8 mouse cellular contexts compared by ENCODE assay signal in the genomic region with DNA sequence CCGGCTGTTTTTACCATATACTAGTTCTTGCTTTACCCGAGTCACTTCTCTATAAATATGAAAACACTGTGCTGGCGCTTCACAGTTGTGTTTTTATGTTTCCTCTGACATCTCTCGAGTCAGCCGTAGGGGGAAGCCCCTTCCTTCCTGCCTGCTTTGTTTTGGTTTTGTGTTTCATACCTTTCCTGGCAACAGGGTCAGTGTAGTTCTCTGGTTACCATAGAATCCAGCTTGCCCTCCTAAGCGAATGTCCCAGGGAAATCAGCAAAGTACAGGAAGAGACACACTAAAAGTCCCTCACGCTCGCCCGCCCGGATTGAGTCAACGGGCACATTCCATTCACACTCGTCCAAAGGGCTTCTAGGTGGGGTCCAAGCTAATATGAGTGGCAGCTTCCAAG.
DNase-seq lines count a peak whose midpoint lies in the region; ATAC-seq and TF ChIP-seq lines count a peak whose summit lies in the region.

No protein-coding gene starts in this region.

- H3K9me3 ChIP-seq in hindbrain, embryonic 16.5 days (ENCODE audit: control insufficient read depth, low read length), result no peaks in the 10 kb centered on the region
- no peaks in the 10 kb centered on the region for H3K9me3 ChIP-seq in liver, embryonic 12.5 days (replicated peaks)
- H3K9me3 ChIP-seq in neural tube, embryonic 15.5 days (replicated peaks), result no peaks in the 10 kb centered on the region

- H3K4me3 ChIP-seq in hindbrain, embryonic 16.5 days (ENCODE audit: low read length), result 0 out of 2 replicates have a peak overlapping the region, but pooled peaks have one; percentile 6
- H3K4me3 ChIP-seq in liver, embryonic 12.5 days, result no peak overlapping the region
- H3K4me3 ChIP-seq in neural tube, embryonic 15.5 days (replicated peaks), result no peak overlapping the region
- no peak overlapping the region for H3K4me3 ChIP-seq in cerebellum, adult 2 months (replicated peaks; ENCODE audit: insufficient read depth, low read depth, low read length)
- no peak overlapping the region for H3K4me3 ChIP-seq in left cerebral cortex, adult 2 months

- H3K4me1 ChIP-seq in hindbrain, embryonic 16.5 days (ENCODE audit: control insufficient read depth, insufficient read depth, low read depth, low read length), result no peaks in the 10 kb centered on the region
- no peaks in the 10 kb centered on the region for H3K4me1 ChIP-seq in liver, embryonic 12.5 days
- peaks cover 6% of the 10 kb centered on the region; the same call in 1 of the 2 replicates for H3K4me1 ChIP-seq in neural tube, embryonic 15.5 days
- H3K4me1 ChIP-seq in cerebellum, adult 2 months (ENCODE audit: control insufficient read depth, insufficient read depth, low read length), result no peaks in the 10 kb centered on the region

- no peak for TF ChIP-seq CTCF in cerebellum, adult 2 months (IDR thresholded peaks at IDR 0.05; ENCODE audit: borderline replicate concordance, insufficient read depth, low read depth, low read length)
- no peak for TF ChIP-seq CTCF in left cerebral cortex, adult 2 months (IDR thresholded peaks at IDR 0.05)

- no peaks in the 10 kb centered on the region for H3K36me3 ChIP-seq in hindbrain, embryonic 16.5 days (ENCODE audit: control insufficient read depth, insufficient read depth, low read length)
- no peaks in the 10 kb centered on the region for H3K36me3 ChIP-seq in liver, embryonic 12.5 days
- H3K36me3 ChIP-seq in neural tube, embryonic 15.5 days, result no peaks in the 10 kb centered on the region

- ATAC-seq in hindbrain, embryonic 16.5 days, result no peak
- no peak for ATAC-seq in liver, embryonic 12.5 days
- no peak for ATAC-seq in neural tube, embryonic 15.5 days (ENCODE audit: low FRiP score)

- TF ChIP-seq POLR2A in cerebellum, adult 2 months (IDR thresholded peaks at IDR 0.05; ENCODE audit: borderline replicate concordance, insufficient read depth, low read length), result no peak

- 51% methylated on average over 12 of the region's 12 CpGs for WGBS in hindbrain, embryonic 16.5 days
- WGBS in liver, embryonic 12.5 days (ENCODE audit: insufficient replicate concordance), result 20% methylated on average over 12 of the region's 12 CpGs
- WGBS in neural tube, embryonic 15.5 days, result 51% methylated on average over 12 of the region's 12 CpGs
- 77% methylated on average over 12 of the region's 12 CpGs for WGBS in cerebellum, adult 2 months

- H3K27ac ChIP-seq in hindbrain, embryonic 16.5 days (ENCODE audit: low read depth, low read length), result no peak overlapping the region
- H3K27ac ChIP-seq in liver, embryonic 12.5 days, result no peak overlapping the region
- no peak overlapping the region; the same call in 1 of the 2 replicates for H3K27ac ChIP-seq in neural tube, embryonic 15.5 days (replicated peaks)
- H3K27ac ChIP-seq in cerebellum, adult 2 months (ENCODE audit: insufficient read depth, low read length), result no peak overlapping the region
- no peak overlapping the region for H3K27ac ChIP-seq in left cerebral cortex, adult 2 months

- H3K4me2 ChIP-seq in hindbrain, embryonic 16.5 days (ENCODE audit: low read length), result peak overlapping the region; percentile 26
- H3K4me2 ChIP-seq in liver, embryonic 12.5 days, result peak overlapping the region; percentile 14
- H3K4me2 ChIP-seq in neural tube, embryonic 15.5 days, result peak overlapping the region; percentile 26; the same call in 1 of the 2 replicates

- no peak overlapping the region for H3K9ac ChIP-seq in hindbrain, embryonic 16.5 days (ENCODE audit: low read depth, low read length)
- H3K9ac ChIP-seq in liver, embryonic 12.5 days, result no peak overlapping the region
- no peak overlapping the region for H3K9ac ChIP-seq in neural tube, embryonic 15.5 days (replicated peaks)

- intact Hi-C loops in left cerebral cortex, adult 2 months (cut with DNase I), result no loop called here

- peak; percentile 15 for DNase-seq in spleen, adult 12 weeks (ENCODE audit: low spot score)
- DNase-seq in spleen, postnatal 4 days (ENCODE audit: low spot score in 2 of 2), result no peak
- DNase-seq in gastrocnemius, postnatal 10 days, result peak; percentile 26
- no peak for DNase-seq in cerebellum, adult 2 months
- no peak for DNase-seq in left cerebral cortex, adult 2 months (ENCODE audit: extremely low spot score in 1 of 2, low spot score in 2 of 2)

- no peaks in the 10 kb centered on the region for H3K27me3 ChIP-seq in hindbrain, embryonic 16.5 days (replicated peaks; ENCODE audit: control insufficient read depth, insufficient read depth, low read length)
- H3K27me3 ChIP-seq in liver, embryonic 12.5 days (replicated peaks), result no peaks in the 10 kb centered on the region
- no peaks in the 10 kb centered on the region for H3K27me3 ChIP-seq in neural tube, embryonic 15.5 days (replicated peaks)
- no peaks in the 10 kb centered on the region for H3K27me3 ChIP-seq in cerebellum, adult 2 months (ENCODE audit: control insufficient read depth, insufficient read depth, low read length)

Comparison
In these comparisons a context has a peak if more than half of its experiments do, and no peak if none do; other contexts are left out.
1. DNase-seq: peak in spleen, adult 12 weeks (single experiment) and gastrocnemius, postnatal 10 days (single experiment); none in spleen, postnatal 4 days (0 of 2), cerebellum, adult 2 months (0 of 2) and left cerebral cortex, adult 2 months (0 of 2).
2. Peak in every context shown above with its lines, with median percentiles within 50 percentile points of each other: H3K4me2 ChIP-seq.